Mouse (Mus musculus) MEL (cell line): Measurements from ENCODE around the gene AC124502.3. TPM values are rescaled to one million over a fixed set of nuclear protein-coding genes. Genes with fewer than 3 reads are reported as not detected.

Source experiments
- DNase-seq: peaks from one replicate; pipeline ENCODE4 v3.0.0; 2011; ENCODE audit warnings: low read depth, low spot score
- H3K27ac ChIP-seq: 2 replicates; pipeline ENCODE4 v1.5.1; 2012; ENCODE audit warnings: low read depth, mild to moderate bottlenecking, control low read depth, low read length, moderate library complexity; ENCODE audit not compliant: control insufficient read depth
- H3K27me3 ChIP-seq, 2 experiments: fragments of 150-350 bp in 1 of 2; sonication (generic) in 1 of 2; 2 replicates each; pipeline ENCODE4 v1.6.1; 2012; ENCODE audit warnings: low read length in 2 of 2, mild to moderate bottlenecking in 2 of 2, improper control_type of control experiment in 1 of 2, moderate library complexity in 1 of 2; ENCODE audit not compliant: insufficient read depth in 2 of 2, control insufficient read depth in 1 of 2
- H3K36me3 ChIP-seq, 2 experiments: 2 replicates each; pipeline ENCODE4 v1.6.1; 2012 to 2014; ENCODE audit warnings: low read length in 2 of 2, improper control_type of control experiment in 1 of 2, inconsistent platforms in 1 of 2, mild to moderate bottlenecking in 1 of 2; ENCODE audit not compliant: insufficient read depth in 2 of 2, control insufficient read depth in 1 of 2
- H3K4me1 ChIP-seq, 2 experiments: fragments of 150-350 bp in 1 of 2; sonication (generic) in 1 of 2; 2 replicates each; pipeline ENCODE4 v1.6.1; 2012; ENCODE audit warnings: low read length in 2 of 2, improper control_type of control experiment in 1 of 2, mild to moderate bottlenecking in 1 of 2; ENCODE audit not compliant: insufficient read depth in 2 of 2, control insufficient read depth in 1 of 2
- H3K4me3 ChIP-seq, 2 experiments: fragments of 150-350 bp in 1 of 2; sonication (generic) in 1 of 2; 2 replicates each; pipeline ENCODE4 v1.5.1; 2012; ENCODE audit warnings: low read depth in 2 of 2, low read length in 2 of 2, mild to moderate bottlenecking in 2 of 2, moderate library complexity in 2 of 2, control low read depth in 1 of 2, improper control_type of control experiment in 1 of 2; ENCODE audit not compliant: control insufficient read depth in 1 of 2, insufficient read depth in 1 of 2
- H3K79me2 ChIP-seq: 2 replicates; pipeline ENCODE4 v1.6.1; 2012; ENCODE audit warnings: mild to moderate bottlenecking, low read length, moderate library complexity; ENCODE audit not compliant: control insufficient read depth, poor library complexity, insufficient read depth
- H3K9ac ChIP-seq: 2 replicates; pipeline ENCODE4 v1.6.1; 2012; ENCODE audit warnings: low read depth, mild to moderate bottlenecking, control low read depth, low read length, moderate library complexity; ENCODE audit not compliant: control insufficient read depth, poor library complexity, severe bottlenecking
- H3K9me3 ChIP-seq: fragments of 150-350 bp; sonication (generic); replicated peaks from 2 replicates; pipeline ENCODE4 v1.6.1; 2012; ENCODE audit warnings: mild to moderate bottlenecking, low read length, improper control_type of control experiment, moderate library complexity; ENCODE audit not compliant: insufficient read depth
- BHLHE40 ChIP-seq: IDR thresholded peaks from 2 replicates; pipeline ENCODE4 v1.6.1; 2012; ENCODE audit warnings: low read depth, mild to moderate bottlenecking, inconsistent platforms, low read length, improper control_type of control experiment, borderline replicate concordance
- CHD1 ChIP-seq: IDR thresholded peaks from 2 replicates; pipeline ENCODE4 v1.6.1; 2012; ENCODE audit warnings: low read depth, mild to moderate bottlenecking, inconsistent platforms, low read length, improper control_type of control experiment
- CHD2 ChIP-seq: IDR thresholded peaks from 2 replicates; pipeline ENCODE4 v1.6.1; 2011; ENCODE audit warnings: low read length, improper control_type of control experiment
- E2F4 ChIP-seq: IDR thresholded peaks from 2 replicates; pipeline ENCODE4 v1.6.1; 2011; ENCODE audit warnings: low read depth, low read length, improper control_type of control experiment, borderline replicate concordance
- ELF1 ChIP-seq: IDR thresholded peaks from 2 replicates; pipeline ENCODE4 v1.6.1; 2014; ENCODE audit warnings: low read depth, mild to moderate bottlenecking, inconsistent platforms, low read length, improper control_type of control experiment, moderate library complexity
- EP300 ChIP-seq, 2 experiments: IDR thresholded peaks; 2 replicates each; pipeline ENCODE4 v1.6.1; 2011; ENCODE audit warnings: improper control_type of control experiment in 2 of 2, low read length in 2 of 2, low read depth in 1 of 2, mild to moderate bottlenecking in 1 of 2
- ETS1 ChIP-seq: IDR thresholded peaks from 2 replicates; pipeline ENCODE4 v1.6.1; 2012; ENCODE audit warnings: low read depth, mild to moderate bottlenecking, inconsistent platforms, low read length, improper control_type of control experiment, moderate library complexity
- GATA1 ChIP-seq: IDR thresholded peaks from 2 replicates; pipeline ENCODE4 v1.6.1; 2011; ENCODE audit warnings: low read depth, low read length, improper control_type of control experiment
- HCFC1 ChIP-seq: IDR thresholded peaks from 2 replicates; pipeline ENCODE4 v1.6.1; 2012; ENCODE audit warnings: low read depth, mild to moderate bottlenecking, inconsistent platforms, low read length, improper control_type of control experiment, moderate library complexity
- JUND ChIP-seq: IDR thresholded peaks from 2 replicates; pipeline ENCODE4 v1.6.1; 2011; ENCODE audit warnings: low read depth, mild to moderate bottlenecking, improper control_type of control experiment, low read length
- KAT2A ChIP-seq: conservative IDR thresholded peaks from 2 replicates; pipeline ENCODE4 v1.6.1; 2012; ENCODE audit warnings: low read depth, low read length, improper control_type of control experiment, inconsistent platforms
- MAFK ChIP-seq: IDR thresholded peaks from 2 replicates; pipeline ENCODE4 v1.6.1; 2011; ENCODE audit warnings: low read depth, mild to moderate bottlenecking, low read length, improper control_type of control experiment, borderline replicate concordance
- MAX ChIP-seq: IDR thresholded peaks from 2 replicates; pipeline ENCODE4 v1.6.1; 2011; ENCODE audit warnings: low read length, improper control_type of control experiment
- MEF2A ChIP-seq: IDR thresholded peaks from 2 replicates; pipeline ENCODE4 v1.6.1; 2014; ENCODE audit warnings: low read depth, mild to moderate bottlenecking, inconsistent platforms, low read length, improper control_type of control experiment; ENCODE audit not compliant: poor library complexity, insufficient replicate concordance, severe bottlenecking; ENCODE audit errors: extremely low read depth
- MXI1 ChIP-seq: IDR thresholded peaks from 2 replicates; pipeline ENCODE4 v1.6.1; 2011; ENCODE audit warnings: mild to moderate bottlenecking, low read depth, low read length, improper control_type of control experiment
- MYB ChIP-seq: IDR thresholded peaks from 2 replicates; pipeline ENCODE4 v1.6.1; 2011; ENCODE audit warnings: mild to moderate bottlenecking, low read depth, low read length, improper control_type of control experiment
- MYC ChIP-seq: IDR thresholded peaks from 2 replicates; pipeline ENCODE4 v1.6.1; 2011; ENCODE audit warnings: low read depth, mild to moderate bottlenecking, low read length, improper control_type of control experiment, moderate library complexity
- NELFE ChIP-seq: IDR thresholded peaks from 2 replicates; pipeline ENCODE4 v1.6.1; 2011; ENCODE audit warnings: low read depth, low read length, improper control_type of control experiment
- NRF1 ChIP-seq: IDR thresholded peaks from 2 replicates; pipeline ENCODE4 v1.6.1; 2014; ENCODE audit warnings: low read depth, mild to moderate bottlenecking, inconsistent platforms, low read length, improper control_type of control experiment, moderate library complexity; ENCODE audit not compliant: poor library complexity, insufficient read depth, severe bottlenecking
- POLR2A ChIP-seq, 2 experiments: IDR thresholded peaks; 2 replicates each; pipeline ENCODE4 v1.6.1; 2011 to 2012; ENCODE audit warnings: low read length in 2 of 2, mild to moderate bottlenecking in 2 of 2, control low read depth in 1 of 2, improper control_type of control experiment in 1 of 2, low read depth in 1 of 2, moderate library complexity in 1 of 2; ENCODE audit not compliant: control insufficient read depth in 1 of 2, insufficient read depth in 1 of 2, poor library complexity in 1 of 2
- POLR2AphosphoS2 ChIP-seq: IDR thresholded peaks from 2 replicates; pipeline ENCODE4 v1.6.1; 2011; ENCODE audit warnings: low read length, improper control_type of control experiment
- POLR2AphosphoS5 ChIP-seq: IDR thresholded peaks from 2 replicates; pipeline ENCODE4 v1.6.1; 2012; ENCODE audit warnings: low read depth, borderline replicate concordance, mild to moderate bottlenecking, inconsistent platforms, low read length, moderate library complexity, mixed read lengths
- RAD21 ChIP-seq: IDR thresholded peaks from 2 replicates; pipeline ENCODE4 v1.6.1; 2011; ENCODE audit warnings: mild to moderate bottlenecking, low read depth, low read length, improper control_type of control experiment
- RCOR1 ChIP-seq: IDR thresholded peaks from 2 replicates; pipeline ENCODE4 v1.6.1; 2012; ENCODE audit warnings: low read depth, mild to moderate bottlenecking, inconsistent platforms, low read length, improper control_type of control experiment
- SIN3A ChIP-seq: IDR thresholded peaks from 2 replicates; pipeline ENCODE4 v1.6.1; 2012; ENCODE audit warnings: low read length, improper control_type of control experiment, inconsistent platforms
- TAL1 ChIP-seq: IDR thresholded peaks from 2 replicates; pipeline ENCODE4 v1.6.1; 2012; ENCODE audit warnings: mild to moderate bottlenecking, inconsistent platforms, low read length, moderate library complexity, mixed read lengths
- TBP ChIP-seq: IDR thresholded peaks from 2 replicates; pipeline ENCODE4 v1.8.0; 2011; ENCODE audit warnings: low read depth, low read length, improper control_type of control experiment
- TCF12 ChIP-seq: IDR thresholded peaks from 2 replicates; pipeline ENCODE4 v1.6.1; 2014; ENCODE audit warnings: low read depth, mild to moderate bottlenecking, inconsistent platforms, low read length, improper control_type of control experiment, moderate library complexity
- UBTF ChIP-seq: IDR thresholded peaks from 2 replicates; pipeline ENCODE4 v1.6.1; 2012; ENCODE audit warnings: low read depth, mild to moderate bottlenecking, inconsistent platforms, low read length, improper control_type of control experiment, moderate library complexity, borderline replicate concordance; ENCODE audit not compliant: insufficient read depth
- USF1 ChIP-seq: IDR thresholded peaks from 2 replicates; pipeline ENCODE4 v1.6.1; 2014; ENCODE audit warnings: low read depth, mild to moderate bottlenecking, inconsistent platforms, low read length, improper control_type of control experiment, moderate library complexity
- USF2 ChIP-seq, 2 experiments: IDR thresholded peaks; 2 replicates each; pipeline ENCODE4 v1.6.1; 2011 to 2012; ENCODE audit warnings: improper control_type of control experiment in 2 of 2, low read length in 2 of 2, borderline replicate concordance in 1 of 2, inconsistent platforms in 1 of 2, low read depth in 1 of 2, mild to moderate bottlenecking in 1 of 2; ENCODE audit not compliant: insufficient read depth in 1 of 2
- ZC3H11A ChIP-seq: IDR thresholded peaks from 2 replicates; pipeline ENCODE4 v1.6.1; 2012; ENCODE audit warnings: low read depth, mild to moderate bottlenecking, inconsistent platforms, low read length, improper control_type of control experiment
- ZKSCAN1 ChIP-seq: IDR thresholded peaks from 2 replicates; pipeline ENCODE4 v1.6.1; 2012; ENCODE audit warnings: low read depth, mild to moderate bottlenecking, inconsistent platforms, low read length, improper control_type of control experiment, moderate library complexity
- ZMIZ1 ChIP-seq: IDR thresholded peaks from 2 replicates; pipeline ENCODE4 v1.6.1; 2012; ENCODE audit warnings: low read depth, mild to moderate bottlenecking, inconsistent platforms, low read length, improper control_type of control experiment, moderate library complexity
- ZNF384 ChIP-seq: IDR thresholded peaks from 2 replicates; pipeline ENCODE4 v1.6.1; 2012; ENCODE audit warnings: low read depth, mild to moderate bottlenecking, inconsistent platforms, low read length, improper control_type of control experiment
- polyA plus RNA-seq, 2 experiments: library from polyadenylated mRNA; stranded (reverse) in 1 of 2; unstranded in 1 of 2; fragments of >175 nt in 1 of 2; fragments of >200 nt in 1 of 2; gene quantifications; 2 replicates each; pipeline versions ENCODE4 v1.2.1 to v1.2.4; 2012; ENCODE audit warnings: low replicate concordance in 2 of 2, low read depth in 1 of 2; ENCODE audit not compliant: insufficient read length in 2 of 2, insufficient read depth in 1 of 2, missing spikeins in 1 of 2
- total RNA-seq: library from RNA; depleted of rRNA; stranded (reverse); fragments of 300-350 nt; gene quantifications from 2 replicates; pipeline ENCODE4 v1.2.3, GENCODE M21; 2012

Gene AC124502.3
- total and polyA plus RNA-seq, 3 experiments, result 0.75 to 2.1 TPM; not detected in 1

DNA sequence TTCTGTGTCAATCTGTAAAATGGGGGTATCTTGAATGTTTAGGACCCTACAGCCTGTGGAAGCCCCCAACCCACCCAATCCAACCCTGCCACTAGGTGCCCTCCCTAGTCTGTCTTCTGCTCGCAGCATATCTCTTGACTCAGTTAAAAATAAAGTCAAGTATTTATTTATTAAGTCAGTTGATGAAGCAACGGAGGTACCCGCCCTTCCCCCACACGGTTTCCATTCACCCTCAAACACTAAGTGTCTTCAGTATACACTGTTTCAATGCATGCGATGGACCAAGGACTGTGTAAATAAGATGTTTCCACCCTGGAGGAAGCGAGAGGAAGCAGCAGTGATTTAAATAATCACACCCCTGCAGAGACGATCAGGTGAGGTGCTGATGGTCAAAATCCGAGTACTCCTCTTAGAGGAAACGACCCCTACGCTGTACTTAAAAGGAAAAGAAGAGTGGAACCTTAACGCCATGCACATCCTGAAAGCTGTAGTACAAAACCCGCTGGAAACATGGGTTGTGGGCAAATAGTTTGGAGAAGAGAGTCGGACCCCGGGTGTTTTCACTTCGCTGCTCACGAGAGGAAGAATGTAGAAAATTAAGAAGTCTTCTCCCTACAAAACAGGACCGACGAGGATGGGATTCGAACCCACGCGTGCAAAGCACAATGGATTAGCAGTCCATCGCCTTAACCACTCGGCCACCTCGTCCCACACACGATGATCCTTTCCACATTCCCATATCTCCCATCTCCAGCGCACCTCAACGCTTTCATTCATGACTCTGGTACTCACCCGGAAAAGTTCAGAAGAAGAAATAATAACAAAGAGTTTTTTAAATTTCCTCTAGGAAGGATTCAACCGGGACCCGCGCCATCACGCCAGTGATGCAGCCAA, 766 bp upstream of the AC124502.3 start:
- no peaks in the 10 kb centered on the region for H3K27me3 ChIP-seq
- peaks cover 2 to 18% of the 10 kb centered on the region in 2 experiments for H3K4me1 ChIP-seq
- H3K9me3 ChIP-seq, result no peaks in the 10 kb centered on the region
- peak; percentile 88 for DNase-seq
- H3K4me3 ChIP-seq, result peak overlapping the region; percentile 57 to 87
- H3K27ac ChIP-seq, result peak overlapping the region; percentile 5; the same call in 1 of the 2 replicates
- H3K79me2 ChIP-seq, result peaks cover 21% of the 10 kb centered on the region
- H3K36me3 ChIP-seq, result peaks cover 0 to 7% of the 10 kb centered on the region in 2 experiments; a peak in 1 of 4 replicates
- peak overlapping the region; percentile 78 for H3K9ac ChIP-seq
- TF ChIP-seq E2F4 (no peak), MYC (no peak), USF2 (IDR thresholded peaks at IDR 0.05; ENCODE audit: borderline replicate concordance in 1 of 2, insufficient read depth in 1 of 2, low read depth in 1 of 2, low read length in 2 of 2) (no peak), HCFC1 (no peak), CHD1 (no peak), UBTF (no peak), MAX (no peak), ZC3H11A (no peak), CHD2 (no peak), ZKSCAN1 (no peak), ZMIZ1 (no peak), POLR2AphosphoS5 (no peak), MYB (no peak), BHLHE40 (peak; percentile 5; the same call in 1 of the 2 replicates), GATA1 (no peak), EP300 (IDR thresholded peaks at IDR 0.05; ENCODE audit: low read depth in 1 of 2, low read length in 2 of 2) (no peak), MXI1 (no peak), POLR2AphosphoS2 (no peak), TCF12 (no peak), NELFE (no peak), TBP (peak; percentile 100), RAD21 (no peak), ELF1 (peak; percentile 79), TAL1 (no peak), ETS1 (no peak), MEF2A (no peak), ZNF384 (no peak), USF1 (no peak), MAFK (peak; percentile 99), NRF1 (peak; percentile 30; the same call in 1 of the 2 replicates), KAT2A (peak; percentile 69; the same call in 1 of the 2 replicates), SIN3A (peak; percentile 56), RCOR1 (no peak; the same call in 1 of the 2 replicates), JUND (no peak), POLR2A (IDR thresholded peaks at IDR 0.05; ENCODE audit: control insufficient read depth in 1 of 2, insufficient read depth in 1 of 2, low read depth in 1 of 2, low read length in 2 of 2, poor library complexity in 1 of 2) (no peak)
